Mouse (Mus musculus) heart, postnatal 0 days (tissue): ENCODE results near the gene Ptms.

Source experiments
- CTCF ChIP-seq: IDR thresholded peaks from 2 replicates; pipeline ENCODE4 v1.5.1; 2016; ENCODE audit warnings: antibody characterized with exemption, control low read depth, low read depth
- EP300 ChIP-seq: IDR thresholded peaks from 2 replicates; pipeline ENCODE4 v1.6.1; 2016; ENCODE audit warnings: antibody characterized with exemption, low read depth

DNA sequence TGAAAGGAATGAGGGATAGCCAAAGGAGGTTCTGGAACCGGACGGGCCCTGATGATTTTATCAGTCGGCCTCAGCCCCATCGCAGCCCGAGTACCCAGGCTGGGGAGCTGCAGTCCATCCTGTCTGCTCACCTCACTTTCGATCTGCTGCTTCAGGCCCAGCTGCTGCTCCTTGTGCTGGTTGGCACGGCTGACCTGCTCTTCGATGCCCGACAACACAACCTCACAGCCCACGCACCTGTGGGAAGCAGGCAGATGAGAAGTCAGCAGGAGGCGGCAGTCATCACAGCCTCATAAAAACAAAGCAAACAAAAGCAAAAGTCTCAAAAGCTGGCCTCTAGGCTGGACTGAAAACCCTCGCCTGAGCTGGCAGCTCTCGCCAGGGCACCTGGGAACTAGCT, 40.1 kb upstream of the Ptms start:
- TF ChIP-seq CTCF (no peak), EP300 (no peak)
